Mouse (Mus musculus) cerebellum, adult 2 months (tissue): ENCODE measurements around the gene Thoc2.

Experiments
- CTCF ChIP-seq: fragments of 200-500 bp; IDR thresholded peaks from 2 replicates; pipeline ENCODE4 v1.5.1; 2011; ENCODE audit warnings: low read depth, mild to moderate bottlenecking, control low read depth, low read length, moderate library complexity, borderline replicate concordance; ENCODE audit not compliant: insufficient read depth
- POLR2A ChIP-seq: fragments of 200-500 bp; IDR thresholded peaks from 2 replicates; pipeline ENCODE4 v1.6.1; 2011; ENCODE audit warnings: low read length, control low read depth, borderline replicate concordance; ENCODE audit not compliant: insufficient read depth

DNA sequence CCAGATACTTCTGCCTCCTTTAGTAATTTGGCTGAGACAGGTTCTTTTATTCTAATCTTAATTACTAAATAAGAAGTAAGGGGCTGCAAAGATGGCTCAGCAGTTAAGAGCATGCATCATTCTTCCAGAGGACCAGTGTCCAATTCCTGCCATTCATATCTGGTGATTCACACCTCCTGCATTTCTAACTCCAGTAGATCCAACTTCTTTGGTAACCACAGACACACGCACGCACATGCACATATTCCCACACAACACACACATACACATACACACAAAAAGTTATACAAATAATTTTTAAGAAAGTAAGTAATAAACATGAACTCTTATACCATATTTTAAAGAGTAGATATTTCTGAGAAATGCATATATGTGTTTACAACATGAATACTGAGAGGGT, 49.6 kb upstream of the Thoc2 start:
- TF ChIP-seq POLR2A, result no peak
- TF ChIP-seq CTCF, result no peak
